Mouse (Mus musculus) embryonic fibroblast, embryonic 13.5 days (primary cell): ENCODE results near the gene Agpat1. TPM values are rescaled to one million over a fixed set of nuclear protein-coding genes. Genes with fewer than 3 reads are reported as not detected.
A peak's percentile ranks its signal among the peaks of the same experiment; 100 is the strongest.

Experiments used
- H3K27ac ChIP-seq: 2 replicates; pipeline ENCODE4 v1.5.1; 2012; ENCODE audit warnings: low read length, control low read depth, inconsistent platforms; ENCODE audit not compliant: insufficient read depth
- H3K4me1 ChIP-seq: 2 replicates; pipeline ENCODE4 v1.6.1; 2011; ENCODE audit warnings: low read length; ENCODE audit not compliant: control insufficient read depth, insufficient read depth
- H3K4me3 ChIP-seq: 2 replicates; pipeline ENCODE4 v1.5.1; 2011; ENCODE audit warnings: mild to moderate bottlenecking, control low read depth, low read length; ENCODE audit not compliant: insufficient read depth
- CTCF ChIP-seq: IDR thresholded peaks from 2 replicates; pipeline ENCODE4 v1.5.1; 2011; ENCODE audit warnings: mild to moderate bottlenecking, control low read depth, low read length, moderate library complexity, borderline replicate concordance; ENCODE audit not compliant: insufficient read depth
- POLR2A ChIP-seq: IDR thresholded peaks from 2 replicates; pipeline ENCODE4 v1.6.1; 2011; ENCODE audit warnings: low read depth, mild to moderate bottlenecking, control low read depth, low read length, moderate library complexity
- polyA plus RNA-seq: library from polyadenylated mRNA; stranded (reverse); fragments of >200 nt; gene quantifications from 2 replicates; pipeline ENCODE4 v1.2.4, GENCODE M21; 2011; ENCODE audit warnings: low read depth; ENCODE audit not compliant: missing spikeins, insufficient read length

Agpat1 gene
- polyA plus RNA-seq, 1 experiment = 97.5 TPM

- no peak overlapping the region for H3K27ac ChIP-seq
These were observed 20.2 kb upstream of the Agpat1 start for GRCm38 (mm10) chr17:34583819-34584218.

DNA sequence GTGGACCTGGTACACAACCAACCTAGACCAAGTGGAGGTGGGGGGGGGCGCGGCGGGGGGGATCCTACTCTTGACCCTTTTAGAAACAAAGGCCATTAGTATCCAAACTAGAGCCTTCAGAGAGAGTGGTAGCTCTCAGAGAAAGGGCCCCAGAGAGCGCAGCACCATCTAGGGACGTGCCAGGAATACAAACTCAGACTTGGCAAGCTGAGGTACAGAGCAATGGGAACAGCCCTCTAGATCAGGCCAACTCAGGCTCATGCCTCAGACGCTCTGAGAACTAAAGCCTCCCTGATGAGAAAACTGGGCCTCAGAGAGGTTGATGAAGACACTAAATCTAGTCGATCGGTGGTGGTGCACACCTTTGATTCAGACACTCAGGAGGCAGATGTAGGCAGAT is 18.9 kb upstream of the Agpat1 start:
- Histone ChIP-seq H3K4me3 (no peak overlapping the region), H3K27ac (no peak overlapping the region), H3K4me1 (no peaks in the 10 kb centered on the region; the same call in 1 of the 2 replicates)
- TF ChIP-seq POLR2A (no peak), CTCF (no peak)

More at GRCm38 (mm10) chr17:34583819-34584218, 20.2 kb upstream of the Agpat1 start:
- no peak for TF ChIP-seq CTCF
- no peak for TF ChIP-seq POLR2A
- no peaks in the 10 kb centered on the region for H3K4me1 ChIP-seq
- H3K4me3 ChIP-seq = no peak overlapping the region

- H3K4me1 ChIP-seq = no peaks in the 10 kb centered on the region; the same call in 1 of the 2 replicates
- no peak overlapping the region for H3K27ac ChIP-seq
- no peak for TF ChIP-seq POLR2A
- TF ChIP-seq CTCF = no peak
- H3K4me3 ChIP-seq = peak overlapping the region; percentile 58
These were observed 17.9 kb upstream of the Agpat1 start for GRCm38 (mm10) chr17:34585877-34586771.

- Histone ChIP-seq H3K4me1 (peaks cover 3% of the 10 kb centered on the region; the same call in 1 of the 2 replicates), H3K4me3 (peak overlapping the region; percentile 58), H3K27ac (peak overlapping the region; percentile 74)
- no peak for TF ChIP-seq CTCF
- TF ChIP-seq POLR2A = peak; percentile 64
These were observed 17.2 kb upstream of the Agpat1 start for GRCm38 (mm10) chr17:34586796-34587422.

DNA sequence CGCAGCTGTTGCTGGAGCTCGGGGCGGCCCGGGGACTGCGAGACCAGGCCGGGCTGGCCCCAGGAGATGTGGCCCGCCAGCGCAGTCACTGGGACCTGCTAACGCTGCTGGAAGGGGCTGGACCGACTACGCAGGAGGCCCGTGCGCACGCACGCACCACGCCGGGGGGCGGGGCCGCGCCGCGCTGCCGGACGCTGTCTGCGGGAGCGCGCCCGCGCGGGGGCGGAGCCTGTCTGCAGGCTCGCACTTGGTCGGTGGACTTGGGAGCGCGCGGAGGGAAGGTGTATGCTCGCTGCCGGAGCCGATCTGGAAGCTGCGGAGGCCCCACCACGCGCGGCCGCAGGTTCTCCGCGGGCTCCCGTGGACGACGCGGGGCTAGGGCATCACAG is 16.6 kb upstream of the Agpat1 start:
- Histone ChIP-seq H3K4me1 (peaks cover 3% of the 10 kb centered on the region; the same call in 1 of the 2 replicates), H3K27ac (peak overlapping the region; percentile 74), H3K4me3 (peak overlapping the region; percentile 74)
- TF ChIP-seq CTCF = no peak
- peak; percentile 92 for TF ChIP-seq POLR2A

DNA sequence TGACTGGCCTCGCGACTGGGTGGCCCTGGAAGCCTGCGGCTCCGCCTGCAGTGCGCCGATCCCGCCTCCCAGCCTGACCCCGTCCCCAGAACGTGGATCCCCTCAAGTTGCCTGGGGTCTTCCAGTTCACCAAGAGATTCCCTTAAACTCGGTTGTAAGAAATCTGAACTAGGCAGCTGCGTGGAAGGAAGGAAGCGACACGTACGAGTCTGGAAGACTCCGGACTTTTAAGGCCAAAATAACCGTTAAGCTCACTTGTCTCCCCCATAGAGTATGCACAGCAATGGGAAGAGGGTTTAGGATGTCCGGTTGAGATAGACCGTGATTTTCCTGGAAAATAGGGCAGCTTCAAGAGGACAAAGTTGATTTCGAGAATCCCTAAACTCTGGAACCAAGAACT is 16.2 kb upstream of the Agpat1 start:
- no peak for TF ChIP-seq CTCF
- no peak for TF ChIP-seq POLR2A
- peaks cover 3% of the 10 kb centered on the region; the same call in 1 of the 2 replicates for H3K4me1 ChIP-seq
- H3K27ac ChIP-seq = peak overlapping the region; percentile 18; the same call in 1 of the 2 replicates
- peak overlapping the region; percentile 74 for H3K4me3 ChIP-seq

GRCm38 (mm10) chr17:34588767-34589166 is 15.3 kb upstream of the Agpat1 start:
- H3K27ac ChIP-seq = no peak overlapping the region
- H3K4me3 ChIP-seq = no peak overlapping the region
- TF ChIP-seq CTCF (no peak), POLR2A (peak; percentile 35)
- H3K4me1 ChIP-seq = peaks cover 3% of the 10 kb centered on the region; the same call in 1 of the 2 replicates

DNA sequence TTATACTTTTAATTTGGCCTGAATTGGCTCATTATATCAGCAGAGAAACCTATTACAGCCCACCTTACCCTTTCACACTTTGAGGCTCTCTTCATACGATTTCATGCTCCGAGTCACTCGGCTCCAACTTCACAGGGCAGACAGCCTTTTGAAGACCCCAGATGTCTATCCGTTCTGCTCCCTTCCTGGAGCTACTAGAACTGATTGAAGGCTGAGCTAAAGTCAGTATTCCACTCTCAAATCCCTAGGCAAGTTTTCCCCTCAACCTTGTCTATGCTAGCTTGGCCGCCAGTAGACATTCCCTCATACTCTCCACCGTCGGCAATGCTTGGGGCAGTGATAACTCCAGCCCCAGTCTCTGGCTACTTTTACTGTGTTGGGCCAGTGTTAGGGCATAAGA is 14.9 kb upstream of the Agpat1 start:
- TF ChIP-seq POLR2A (no peak), CTCF (no peak)
- Histone ChIP-seq H3K27ac (no peak overlapping the region), H3K4me3 (no peak overlapping the region), H3K4me1 (peaks cover 3% of the 10 kb centered on the region; the same call in 1 of the 2 replicates)

DNA sequence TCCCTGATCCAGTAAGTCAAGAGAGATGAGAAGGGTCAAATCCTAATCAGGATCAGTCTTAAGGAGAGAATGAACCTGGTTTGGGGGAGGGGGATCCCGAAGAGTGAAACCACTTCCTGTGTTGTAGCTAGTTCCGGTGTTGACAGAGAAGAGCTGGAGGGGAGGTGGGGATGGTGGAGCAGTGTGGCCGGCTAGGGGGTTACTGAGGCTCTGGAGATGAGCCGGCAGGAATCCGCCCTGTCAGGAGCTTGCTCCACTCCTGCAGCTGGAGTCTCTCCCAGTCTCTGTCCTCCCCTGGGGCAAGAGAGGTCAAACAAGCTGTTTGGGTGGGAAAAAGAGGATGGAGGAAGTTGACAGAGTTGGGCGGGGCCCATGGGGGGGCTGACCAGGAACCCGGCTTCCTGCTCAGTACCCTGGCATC is 14.4 kb upstream of the Agpat1 start, which contains the start of gene Gpsm3:
Gene Gpsm3 (plus strand): TSS at position 126 of the 421 bp plus-strand sequence.
- no peak within 1 kb of the TSS for H3K27ac ChIP-seq
- H3K4me1 ChIP-seq = peaks cover 3% of the 10 kb centered on the region; the same call in 1 of the 2 replicates
- no peak within 1 kb of the TSS for H3K4me3 ChIP-seq
- TF ChIP-seq CTCF (no peak), POLR2A (no peak)
